Mouse (Mus musculus) thymus, postnatal 36 days (tissue): ENCODE data around the gene Plekhg3.

Experiments used
- DNase-seq, 2 experiments: peaks; one replicate each; pipeline ENCODE4 v3.0.0; 2022; ENCODE audit warnings: mixed read lengths in 2 of 2

Gene Plekhg3

DNA sequence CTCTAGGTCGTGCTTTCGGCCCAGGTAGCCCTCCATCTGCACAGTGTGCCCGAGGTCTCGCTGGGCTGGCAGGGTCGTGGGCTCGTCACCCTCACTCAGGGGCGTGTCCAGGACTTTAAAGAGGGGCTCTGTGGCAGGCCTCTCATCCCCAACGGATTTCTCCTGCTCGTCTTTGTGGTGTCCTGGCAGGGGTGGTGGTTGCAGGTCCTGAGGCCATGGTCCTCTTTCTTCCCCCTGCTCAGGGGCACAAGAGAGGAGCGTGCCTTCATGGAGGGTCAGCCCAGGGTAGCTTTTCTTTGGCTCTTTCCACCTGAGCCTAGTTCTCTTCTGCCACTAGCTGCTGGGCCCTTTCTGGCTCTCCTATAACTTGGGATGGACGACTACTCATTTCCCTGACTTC is 56.7 kb downstream of the Plekhg3 start:
- no peak for DNase-seq

DNA sequence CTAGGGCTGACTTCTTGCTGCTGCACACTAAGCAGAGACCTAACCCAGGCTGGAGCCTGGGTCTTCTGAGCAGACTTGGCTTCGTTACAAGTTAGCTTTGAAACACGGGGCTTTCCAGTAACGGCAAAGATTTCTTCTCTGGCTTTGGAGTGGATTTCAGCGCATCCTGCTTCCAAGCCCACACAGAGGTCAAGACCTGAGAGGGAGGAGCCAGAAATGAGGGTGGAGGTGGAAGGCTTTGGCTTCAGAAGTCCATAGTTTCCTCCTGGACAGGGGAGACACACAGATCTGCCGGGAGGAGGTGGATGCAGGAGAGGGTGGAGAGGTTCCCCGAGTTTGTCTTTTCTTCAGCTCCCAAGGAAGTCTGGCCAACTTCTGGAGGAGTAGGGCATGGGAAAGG is 58.8 kb downstream of the Plekhg3 start:
- DNase-seq: no peak

DNA sequence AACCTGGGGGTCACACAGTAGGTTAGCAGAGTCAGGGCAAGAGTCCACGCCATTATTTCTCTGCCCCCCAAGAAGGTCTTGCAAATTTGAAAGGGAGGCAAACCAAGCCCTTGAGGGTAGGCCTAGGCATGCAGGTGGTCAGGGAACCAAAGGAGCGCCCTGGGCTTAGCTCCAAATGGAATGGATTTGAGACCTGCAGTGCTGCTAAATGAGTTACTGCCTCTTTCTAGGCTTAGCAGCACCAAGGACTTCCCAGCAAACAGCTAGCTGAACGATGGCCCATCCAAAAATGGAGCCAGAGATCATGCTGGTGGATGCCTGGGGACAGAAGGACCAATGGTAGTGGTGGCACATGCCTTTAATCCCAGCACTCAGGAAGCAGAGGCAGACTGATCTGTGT is 60.3 kb downstream of the Plekhg3 start:
- DNase-seq: no peak

DNA sequence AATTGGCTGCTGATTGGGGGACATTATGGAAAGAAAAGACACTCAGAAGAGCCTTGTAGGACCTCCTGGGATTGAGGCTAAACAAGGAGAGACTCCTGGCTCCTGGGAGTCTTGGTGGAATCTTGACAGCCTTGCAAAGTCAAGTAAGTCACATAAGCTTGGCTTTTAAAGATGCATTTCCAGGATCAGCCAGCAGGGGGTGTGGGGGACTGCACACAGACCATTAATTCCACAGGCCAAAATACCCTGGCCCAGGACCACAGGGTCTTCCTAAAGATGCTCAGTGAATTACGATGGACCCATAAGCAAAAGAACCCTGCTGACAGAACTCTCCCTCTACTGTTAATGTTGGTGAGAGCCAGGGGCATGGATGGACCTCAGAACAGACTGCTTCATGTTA is 61.5 kb downstream of the Plekhg3 start:
- peak in 1 of 2 experiments; percentile 23 for DNase-seq

DNA sequence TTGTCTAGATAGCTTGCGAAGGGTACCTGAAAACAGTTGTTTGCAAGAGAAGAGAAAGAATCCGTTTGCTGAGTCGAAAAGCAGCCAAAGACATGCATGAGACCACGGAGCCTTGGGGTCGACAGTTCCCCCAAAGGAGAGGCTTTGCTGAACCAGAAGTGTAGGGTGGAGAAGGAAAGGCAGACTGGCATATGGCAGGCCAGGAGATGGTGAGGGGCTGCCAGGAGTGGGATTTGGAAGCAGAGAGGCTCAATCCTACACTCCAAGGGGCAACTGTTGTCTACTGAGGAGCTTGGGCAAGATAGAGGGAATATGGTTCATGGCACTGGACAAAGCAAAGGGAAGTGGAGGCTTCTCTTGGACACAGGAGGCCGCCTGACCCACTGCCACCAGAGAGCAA is 62.6 kb downstream of the Plekhg3 start:
- no peak for DNase-seq

DNA sequence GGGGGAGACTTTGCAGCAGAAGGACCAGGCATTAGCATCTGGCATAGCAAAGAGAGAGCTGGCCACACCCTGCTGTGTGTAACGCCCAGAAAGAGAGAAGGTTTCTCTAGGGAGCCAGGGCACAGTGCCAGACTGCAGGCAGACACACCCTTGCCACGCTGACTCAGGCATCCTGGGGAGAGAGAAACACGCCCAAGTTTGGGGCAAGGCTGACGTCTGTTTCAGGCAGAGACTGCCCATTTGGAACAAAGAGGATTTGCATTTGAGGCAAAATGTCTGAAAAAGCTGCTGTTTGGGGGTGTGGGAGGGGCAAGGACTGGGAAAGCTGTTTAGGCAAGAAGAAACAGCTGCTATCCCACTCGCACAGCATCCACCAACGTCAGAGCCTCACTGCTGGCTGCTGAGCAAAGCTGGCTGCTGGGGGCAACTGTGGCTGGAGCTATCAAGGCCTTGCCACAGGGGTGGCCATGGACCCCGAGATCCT is 63.2 kb downstream of the Plekhg3 start:
- DNase-seq: no peak

DNA sequence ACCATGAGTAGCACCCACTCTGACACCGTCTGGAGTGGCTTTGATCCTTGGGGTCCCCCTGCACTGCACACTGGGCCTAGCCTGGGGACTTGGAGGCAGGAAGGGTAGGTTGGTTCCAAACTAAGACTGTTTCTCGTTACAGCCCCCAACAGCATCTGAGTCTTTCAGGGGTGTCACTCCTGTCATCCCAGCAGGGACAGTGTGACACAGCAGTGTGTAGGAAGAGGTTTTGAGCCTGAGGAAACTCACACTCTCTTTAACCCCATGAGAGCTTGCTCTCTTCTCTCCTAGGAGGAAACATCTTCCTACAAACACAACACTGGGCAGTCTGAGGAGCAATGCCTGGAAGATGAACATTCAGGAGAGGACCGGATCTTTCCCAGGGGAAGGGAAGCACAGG is 63.9 kb downstream of the Plekhg3 start:
- no peak for DNase-seq

DNA sequence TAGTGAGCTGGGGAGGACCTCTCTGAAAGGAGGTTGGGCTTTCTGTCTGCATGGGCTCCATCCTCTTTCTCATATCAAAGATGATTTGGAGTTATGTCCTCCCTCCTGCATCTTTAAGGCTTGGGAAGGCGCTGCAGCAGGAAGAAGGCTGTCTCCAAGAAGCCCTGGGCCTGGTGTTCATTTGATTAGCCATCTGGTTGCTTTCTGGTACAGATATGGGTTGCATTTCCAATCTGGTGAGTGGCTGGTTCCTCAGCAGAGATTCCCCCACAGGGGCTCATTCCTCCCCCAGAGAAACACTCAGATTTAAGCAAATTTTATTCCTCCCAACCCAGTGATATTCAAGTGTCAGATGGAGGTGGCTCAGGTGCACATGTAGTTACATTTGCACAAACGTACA is 65.1 kb downstream of the Plekhg3 start:
- DNase-seq: no peak

DNA sequence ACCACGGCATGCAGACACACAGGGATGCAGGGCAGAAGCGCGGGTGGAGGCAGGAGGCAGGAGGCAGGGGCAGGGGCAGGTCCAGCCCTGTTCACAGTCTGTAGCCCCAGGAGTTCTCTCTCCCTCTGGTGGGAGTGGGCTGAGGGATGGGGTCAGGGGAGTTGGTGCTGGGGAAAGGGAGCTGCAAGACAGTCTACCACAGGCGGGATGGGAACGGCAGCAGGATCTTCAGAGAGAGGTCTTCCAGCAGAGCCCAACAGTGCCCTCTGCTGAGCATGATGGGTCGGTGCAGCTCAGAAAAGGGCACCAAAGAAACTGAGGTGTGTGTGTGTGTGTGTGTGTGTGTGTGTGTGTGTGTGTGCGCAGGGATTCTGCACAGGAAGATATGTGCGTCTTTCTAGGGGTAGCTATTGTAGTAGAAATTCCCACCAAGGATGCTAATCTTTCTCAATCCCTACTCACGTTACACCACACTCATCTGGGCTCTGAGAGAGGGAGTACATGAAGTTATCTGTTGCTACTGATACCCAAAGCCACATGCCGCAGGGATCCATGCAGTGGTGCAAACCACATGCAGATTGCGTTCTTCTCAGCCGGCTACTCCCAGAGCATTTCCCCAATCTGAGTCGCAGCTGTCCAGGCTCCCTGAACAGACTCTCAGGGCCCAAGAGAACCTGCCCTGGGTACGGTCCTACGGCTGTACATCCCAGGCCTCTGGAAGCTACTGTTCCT is 65.8 kb downstream of the Plekhg3 start:
- DNase-seq: peak; percentile 55

DNA sequence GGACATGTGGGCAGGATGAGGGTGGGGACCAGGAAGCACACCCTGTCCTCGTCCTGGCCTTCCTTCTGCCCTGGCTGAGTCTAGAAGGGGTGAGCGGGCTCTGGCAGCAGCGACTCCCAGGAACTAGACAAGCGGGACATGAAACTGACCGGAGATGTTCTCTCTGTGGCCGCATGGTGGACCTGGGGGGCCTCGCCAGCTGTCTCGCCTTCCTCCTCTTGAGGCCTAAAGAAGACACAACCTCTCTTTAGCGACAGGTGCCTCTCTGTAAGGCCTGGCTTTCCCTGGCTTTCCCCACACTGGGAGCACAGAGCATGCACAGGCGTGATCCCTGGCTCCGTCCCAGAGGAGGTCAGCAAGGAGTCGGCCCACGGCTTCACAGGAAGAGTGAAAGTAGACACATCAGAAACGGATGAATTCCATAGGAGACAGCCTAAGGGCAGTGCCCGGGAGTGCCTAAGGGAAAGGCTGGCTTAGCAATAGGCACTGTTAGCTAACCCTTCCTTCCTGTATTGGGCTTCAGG is 66.9 kb downstream of the Plekhg3 start:
- DNase-seq: no peak

DNA sequence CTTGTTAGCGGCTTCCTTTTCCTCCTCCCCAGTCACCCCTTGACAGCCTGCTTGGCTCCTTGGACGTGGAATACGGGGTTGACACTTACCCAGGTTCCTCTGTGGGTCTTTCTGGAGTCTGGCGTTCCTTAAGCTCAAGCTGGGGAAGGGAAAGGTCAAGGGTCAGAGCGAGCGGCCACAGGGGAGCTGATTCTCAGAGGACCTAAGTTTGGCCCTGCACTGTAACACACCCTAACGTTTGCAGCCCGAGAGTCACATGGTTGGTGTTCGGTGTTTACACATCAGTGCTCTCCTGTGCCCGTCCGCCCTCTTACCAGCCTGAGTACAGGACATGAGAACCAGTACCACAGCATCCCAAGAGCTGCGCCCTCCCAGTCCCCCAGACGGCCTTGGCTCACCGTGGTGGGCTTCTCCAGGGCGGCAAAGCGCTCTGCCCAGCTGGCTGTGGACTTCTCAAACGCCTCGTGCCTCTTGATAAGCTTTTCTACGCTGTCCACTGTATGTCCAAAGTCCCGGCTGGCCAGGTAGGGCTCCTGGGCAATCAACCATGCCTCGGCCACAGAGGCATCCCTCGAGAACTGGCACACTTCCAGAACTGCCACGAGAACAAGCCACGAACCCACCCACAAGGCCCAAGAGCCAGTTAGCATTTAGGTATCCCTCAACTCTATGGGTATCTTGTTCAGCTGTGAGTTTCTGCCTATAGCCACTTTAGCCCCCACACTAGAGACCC is 67.7 kb downstream of the Plekhg3 start:
- no peak for DNase-seq

DNA sequence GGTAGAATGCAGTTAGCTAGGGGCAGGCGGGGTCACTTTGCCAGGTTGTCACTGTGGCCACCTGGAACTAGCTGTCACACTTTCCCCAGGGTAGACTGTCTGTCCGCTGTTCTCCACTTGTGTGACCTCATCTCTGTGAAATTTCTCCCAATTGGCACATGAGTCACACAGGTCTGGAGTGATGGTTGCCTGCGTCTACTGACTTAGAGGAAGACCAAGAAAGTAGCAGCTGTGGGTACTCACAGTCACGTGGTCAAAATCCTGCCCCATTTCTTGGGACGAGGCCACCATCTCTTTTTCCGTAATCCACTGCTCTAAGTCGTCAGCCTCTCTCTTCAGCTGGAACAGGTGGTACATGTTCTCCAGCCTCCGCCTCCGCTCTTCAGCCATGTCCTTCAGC is 73.1 kb downstream of the Plekhg3 start:
- no peak for DNase-seq

DNA sequence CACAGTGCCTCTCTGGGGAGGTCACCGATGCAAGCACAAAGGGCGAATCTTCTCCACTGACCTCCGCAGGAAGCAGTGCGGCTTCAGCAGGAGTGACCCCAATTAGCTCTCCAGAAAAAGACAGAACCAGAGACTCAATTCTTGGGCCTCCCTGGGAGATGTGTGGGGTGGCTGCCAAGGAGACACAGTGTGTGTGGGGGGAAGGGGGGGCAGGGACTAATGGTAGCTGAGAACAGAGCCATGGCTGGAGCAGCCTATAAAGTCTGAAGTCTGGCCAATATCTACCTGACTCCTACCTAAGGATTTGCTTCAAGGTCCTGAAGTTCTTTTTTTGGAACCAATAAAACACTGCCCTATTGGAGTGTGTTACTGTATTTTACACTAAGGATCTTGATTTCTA is 73.9 kb downstream of the Plekhg3 start:
- no peak for DNase-seq

DNA sequence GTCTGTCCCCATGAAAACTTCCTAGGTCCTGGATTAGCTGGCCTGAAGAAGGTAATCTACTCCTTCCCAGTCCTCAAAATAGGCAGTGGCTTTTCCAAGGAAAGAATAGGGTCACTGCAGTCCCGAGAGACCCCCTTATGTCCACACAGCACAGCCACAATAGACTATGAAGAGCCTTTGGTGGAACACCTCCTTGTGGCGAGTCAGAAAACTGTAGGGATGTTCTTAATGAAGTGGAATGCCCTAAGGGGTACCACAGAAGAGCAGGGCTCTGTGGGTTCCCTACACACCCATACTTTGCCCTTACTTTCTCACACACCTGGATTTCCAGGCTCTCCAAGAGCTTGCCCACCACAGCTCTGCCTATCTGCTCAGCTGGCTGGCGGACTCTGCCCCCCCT is 75.1 kb downstream of the Plekhg3 start:
- DNase-seq: no peak

DNA sequence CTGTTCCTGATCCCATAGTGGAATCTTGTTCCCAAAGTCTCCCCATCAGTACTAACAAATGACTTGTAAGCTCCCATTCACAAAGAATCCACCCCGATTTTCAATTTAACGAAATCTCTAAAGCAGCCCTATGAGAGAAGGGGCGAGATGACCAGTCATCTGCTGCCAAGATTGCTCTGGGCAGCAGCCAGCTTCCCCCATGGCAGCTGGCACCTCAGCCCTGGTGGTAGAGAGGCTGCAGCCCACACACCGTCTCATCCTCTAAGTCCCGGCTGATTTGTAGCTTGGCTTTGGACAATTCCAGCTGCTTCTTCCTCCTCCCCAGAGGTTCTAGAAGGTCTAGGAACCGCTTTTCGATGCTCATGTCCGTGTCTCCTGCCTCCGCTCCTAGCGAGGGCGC is 77.5 kb downstream of the Plekhg3 start:
- DNase-seq: no peak

DNA sequence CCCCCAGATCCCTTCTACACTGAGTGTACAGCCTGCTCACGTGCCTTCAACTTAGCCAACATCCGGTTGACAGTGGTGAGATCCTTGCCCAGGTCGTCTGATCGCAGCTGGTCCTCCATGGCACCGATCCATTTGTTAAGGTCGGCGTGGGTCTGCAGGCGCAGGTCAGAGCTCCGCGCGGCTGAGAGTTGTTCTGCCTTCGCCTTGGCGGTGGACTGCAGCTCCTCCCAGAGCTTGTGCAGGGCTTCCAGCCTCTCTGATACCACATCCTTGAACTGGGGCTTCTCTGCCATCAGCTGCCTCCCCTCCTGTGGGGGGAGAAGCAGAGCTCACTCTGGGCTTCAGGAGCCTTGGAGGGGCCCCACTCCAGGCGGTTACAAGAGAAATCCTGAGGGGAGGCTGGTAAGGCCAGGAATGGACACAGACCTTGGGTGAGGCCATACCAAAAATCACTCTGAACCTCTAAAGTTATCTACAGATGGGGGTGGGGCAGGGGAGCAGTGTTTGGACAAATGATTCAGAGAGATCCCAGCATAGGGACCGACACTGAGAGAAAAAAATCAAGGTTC is 78.4 kb downstream of the Plekhg3 start:
- DNase-seq: no peak

DNA sequence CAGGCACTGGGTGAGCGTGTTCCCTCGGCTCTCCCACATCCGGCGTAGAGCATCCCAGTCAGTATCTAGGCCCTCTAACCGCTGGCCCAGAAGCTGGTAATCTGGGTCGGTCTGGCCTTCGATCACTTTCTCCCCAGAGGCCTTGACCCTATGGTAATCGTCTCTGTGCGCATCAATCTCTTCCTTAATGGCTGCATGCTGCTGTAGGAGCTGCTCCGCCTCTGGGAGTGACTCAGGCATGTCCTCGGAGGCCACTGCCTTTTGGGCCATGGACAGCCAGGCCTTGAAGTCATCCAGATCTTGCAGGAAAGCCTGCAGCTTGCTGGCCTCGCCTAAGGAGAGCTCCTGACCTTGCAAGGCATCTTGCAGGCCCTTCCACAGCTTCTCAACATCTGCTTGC is 81.9 kb downstream of the Plekhg3 start:
- no peak for DNase-seq

DNA sequence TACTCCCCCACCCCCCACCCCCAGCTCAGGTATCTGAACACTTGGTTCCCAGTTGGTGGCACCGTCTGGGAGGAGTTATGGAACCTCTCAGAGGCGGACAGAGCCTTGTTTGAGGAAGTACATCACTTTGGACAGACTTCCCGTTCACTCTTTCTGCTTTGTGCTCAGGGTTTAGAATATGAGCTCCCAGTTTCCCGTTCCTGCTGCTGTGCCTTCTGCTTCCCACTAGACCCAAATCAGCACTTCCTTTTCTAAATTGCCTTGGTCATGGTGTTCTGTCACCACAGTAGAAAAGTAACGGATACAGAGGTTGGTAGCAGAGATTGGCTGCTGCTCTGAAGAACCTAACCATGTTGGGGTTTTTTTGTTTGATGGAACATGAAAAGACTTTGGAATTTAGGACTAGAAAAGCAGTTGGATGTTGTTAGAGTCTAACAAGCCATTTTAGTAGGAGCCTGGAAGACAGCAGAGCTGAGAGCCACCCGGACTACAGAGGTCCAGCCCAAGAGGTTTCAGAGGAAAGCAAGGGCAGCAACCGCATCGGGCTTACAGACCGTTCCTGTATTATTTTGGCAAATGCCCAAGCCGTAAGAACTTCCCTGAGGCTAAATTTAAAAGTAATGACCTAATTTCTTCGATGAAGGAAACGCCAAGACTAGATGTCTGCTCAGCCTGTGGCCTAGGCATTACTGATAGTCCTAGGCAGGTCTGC is 84.3 kb downstream of the Plekhg3 start:
- DNase-seq: no peak

DNA sequence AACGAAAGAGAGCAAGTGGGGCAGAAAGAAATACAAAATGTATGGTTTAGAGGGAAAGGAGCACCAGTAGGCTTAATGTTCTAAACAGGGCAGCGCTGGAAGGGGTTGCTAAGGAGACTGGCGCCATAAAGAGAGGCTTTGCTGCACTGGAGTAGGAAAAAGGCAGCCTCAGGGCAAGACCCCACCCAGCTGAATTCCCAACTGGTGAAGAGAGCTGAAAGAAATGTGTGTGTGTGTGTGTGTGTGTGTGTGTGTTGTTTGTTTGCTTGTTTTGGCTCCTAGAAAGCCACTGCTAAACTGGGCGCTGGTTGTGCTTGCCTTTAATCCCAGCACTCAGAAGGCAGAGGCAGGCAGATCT is 84.9 kb downstream of the Plekhg3 start:
- DNase-seq: no peak

DNA sequence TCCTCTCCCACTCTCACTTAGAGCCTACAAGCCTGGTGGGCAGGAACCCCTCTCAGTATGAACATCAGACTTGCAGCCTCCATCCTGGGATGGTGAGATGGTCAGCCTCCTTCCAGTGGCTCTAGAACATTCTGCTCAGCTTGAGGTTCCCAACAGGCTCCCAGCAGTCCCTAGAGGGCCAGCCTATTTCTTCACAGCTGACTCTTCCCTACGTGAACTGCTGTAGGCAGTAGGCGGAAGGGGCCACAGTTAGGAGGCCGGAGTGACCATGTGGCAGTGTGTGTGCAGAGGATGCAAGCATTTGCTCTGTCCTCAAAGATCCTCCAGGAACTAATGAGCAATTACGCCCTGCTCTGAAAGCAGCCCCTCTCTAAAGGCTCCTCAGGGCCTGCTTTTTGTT is 87.5 kb downstream of the Plekhg3 start:
- DNase-seq: no peak

DNA sequence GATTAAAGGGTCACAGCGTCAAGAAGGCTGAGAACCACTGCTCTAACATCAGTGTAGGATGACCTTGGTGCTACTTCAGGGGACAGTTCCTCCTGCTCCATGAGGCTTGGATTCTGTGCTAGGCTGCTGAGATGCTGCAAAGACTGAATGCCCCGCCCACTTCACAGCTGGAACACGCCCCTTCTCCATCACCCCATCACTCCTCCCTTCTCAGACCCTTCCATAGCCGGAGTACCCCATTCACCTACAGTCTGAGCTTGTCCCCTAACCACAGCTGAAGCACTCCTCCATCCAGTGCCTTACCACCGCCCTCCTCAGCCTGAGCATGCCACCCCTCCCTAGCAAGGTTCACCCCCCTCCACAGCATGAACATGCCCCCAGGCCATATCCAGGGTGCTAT is 89.2 kb downstream of the Plekhg3 start:
- no peak for DNase-seq

DNA sequence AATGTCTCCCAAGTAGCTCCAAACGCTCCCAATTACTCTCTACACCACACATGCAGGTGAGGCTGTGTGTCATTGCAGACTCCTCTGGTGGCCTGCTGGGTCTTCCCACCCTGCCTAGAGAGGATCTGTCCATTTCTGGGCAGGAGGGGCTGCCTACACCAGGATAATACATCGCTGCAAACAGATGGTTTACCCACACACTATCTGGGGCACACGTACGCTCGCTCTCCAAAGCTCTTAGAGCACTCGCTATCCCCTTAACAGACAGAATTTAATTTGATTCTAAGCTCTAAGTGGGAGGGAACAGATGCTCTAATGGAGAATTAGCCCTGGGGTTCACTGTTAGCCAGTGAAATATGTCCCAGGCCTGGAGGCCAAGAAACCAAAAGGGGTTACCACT is 92.7 kb downstream of the Plekhg3 start:
- DNase-seq: no peak
